Mouse (Mus musculus): ENCODE data around the gene Rnf145. TPM values are rescaled to one million over a fixed set of nuclear protein-coding genes. Genes with fewer than 3 reads are reported as not detected.

The Rnf145 gene
- polyA plus RNA-seq, 1 experiment from 2014 or later = 36.6 TPM

- no peaks in the 10 kb centered on the region for H3K4me1 ChIP-seq (ENCODE audit: control insufficient read depth, insufficient read depth, low read length)
- H3K27ac ChIP-seq (ENCODE audit: low read length) = no peak overlapping the region
- H3K36me3 ChIP-seq (ENCODE audit: control insufficient read depth, insufficient read depth, low read length) = peaks cover 4% of the 10 kb centered on the region; the same call in 1 of the 2 replicates
- H3K4me3 ChIP-seq (ENCODE audit: low read length) = no peak overlapping the region
- WGBS = 66% methylated on average over 8 of the region's 8 CpGs
- H3K9me3 ChIP-seq (ENCODE audit: control insufficient read depth, low read length) = no peaks in the 10 kb centered on the region
- H3K9ac ChIP-seq (ENCODE audit: low read depth, low read length) = no peak overlapping the region
- ATAC-seq = no peak
- no peak overlapping the region for H3K4me2 ChIP-seq (ENCODE audit: low read depth, low read length)
- H3K27me3 ChIP-seq (replicated peaks; ENCODE audit: control insufficient read depth, insufficient read depth, low read length) = no peaks in the 10 kb centered on the region
Measured at GRCm38 (mm10) chr11:44530382-44530781, 11.6 kb downstream of the Rnf145 start.

- ATAC-seq = no peak
- no peaks in the 10 kb centered on the region for H3K4me1 ChIP-seq (ENCODE audit: control insufficient read depth, insufficient read depth, low read length)
- no peaks in the 10 kb centered on the region for H3K9me3 ChIP-seq (ENCODE audit: control insufficient read depth, low read length)
- H3K27ac ChIP-seq (ENCODE audit: low read length) = no peak overlapping the region
- no peak overlapping the region for H3K9ac ChIP-seq (ENCODE audit: low read depth, low read length)
- no peak overlapping the region for H3K4me2 ChIP-seq (ENCODE audit: low read depth, low read length)
- no peak overlapping the region for H3K4me3 ChIP-seq (ENCODE audit: low read length)
- peaks cover 4% of the 10 kb centered on the region; the same call in 1 of the 2 replicates for H3K36me3 ChIP-seq (ENCODE audit: control insufficient read depth, insufficient read depth, low read length)
- H3K27me3 ChIP-seq (replicated peaks; ENCODE audit: control insufficient read depth, insufficient read depth, low read length) = no peaks in the 10 kb centered on the region
- WGBS = 83% methylated on average over 11 of the region's 11 CpGs
Measured at GRCm38 (mm10) chr11:44530867-44531266, 12.1 kb downstream of the Rnf145 start.

GRCm38 (mm10) chr11:44531617-44532016 is 12.9 kb downstream of the Rnf145 start:
- Histone ChIP-seq H3K4me2 (ENCODE audit: low read depth, low read length) (no peak overlapping the region), H3K36me3 (ENCODE audit: control insufficient read depth, insufficient read depth, low read length) (peaks cover 4% of the 10 kb centered on the region; the same call in 1 of the 2 replicates), H3K9me3 (ENCODE audit: control insufficient read depth, low read length) (no peaks in the 10 kb centered on the region), H3K4me1 (ENCODE audit: control insufficient read depth, insufficient read depth, low read length) (no peaks in the 10 kb centered on the region), H3K4me3 (ENCODE audit: low read length) (no peak overlapping the region), H3K27ac (ENCODE audit: low read length) (no peak overlapping the region), H3K27me3 (replicated peaks; ENCODE audit: control insufficient read depth, insufficient read depth, low read length) (no peaks in the 10 kb centered on the region), H3K9ac (ENCODE audit: low read depth, low read length) (no peak overlapping the region)
- no peak for ATAC-seq
- 75% methylated on average over 4 of the region's 4 CpGs for WGBS

GRCm38 (mm10) chr11:44532846-44533781 is 14.3 kb downstream of the Rnf145 start:
- peaks cover 9% of the 10 kb centered on the region; the same call in 1 of the 2 replicates for H3K36me3 ChIP-seq (ENCODE audit: control insufficient read depth, insufficient read depth, low read length)
- 93% methylated on average over 17 of the region's 17 CpGs for WGBS
- no peaks in the 10 kb centered on the region for H3K27me3 ChIP-seq (replicated peaks; ENCODE audit: control insufficient read depth, insufficient read depth, low read length)
- no peak overlapping the region for H3K4me2 ChIP-seq (ENCODE audit: low read depth, low read length)
- H3K4me3 ChIP-seq (ENCODE audit: low read length) = no peak overlapping the region
- H3K4me1 ChIP-seq (ENCODE audit: control insufficient read depth, insufficient read depth, low read length) = no peaks in the 10 kb centered on the region
- no peak overlapping the region for H3K27ac ChIP-seq (ENCODE audit: low read length)
- H3K9me3 ChIP-seq (ENCODE audit: control insufficient read depth, low read length) = no peaks in the 10 kb centered on the region
- ATAC-seq = no peak
- H3K9ac ChIP-seq (ENCODE audit: low read depth, low read length) = no peak overlapping the region

GRCm38 (mm10) chr11:44534999-44535750 is 16.4 kb downstream of the Rnf145 start:
- H3K27me3 ChIP-seq (replicated peaks; ENCODE audit: control insufficient read depth, insufficient read depth, low read length) = no peaks in the 10 kb centered on the region
- WGBS = 86% methylated on average over 12 of the region's 12 CpGs
- no peaks in the 10 kb centered on the region for H3K9me3 ChIP-seq (ENCODE audit: control insufficient read depth, low read length)
- no peak overlapping the region for H3K9ac ChIP-seq (ENCODE audit: low read depth, low read length)
- H3K36me3 ChIP-seq (ENCODE audit: control insufficient read depth, insufficient read depth, low read length) = peaks cover 9% of the 10 kb centered on the region; the same call in 1 of the 2 replicates
- no peaks in the 10 kb centered on the region for H3K4me1 ChIP-seq (ENCODE audit: control insufficient read depth, insufficient read depth, low read length)
- H3K4me2 ChIP-seq (ENCODE audit: low read depth, low read length) = no peak overlapping the region
- ATAC-seq = no peak
- H3K27ac ChIP-seq (ENCODE audit: low read length) = no peak overlapping the region
- no peak overlapping the region for H3K4me3 ChIP-seq (ENCODE audit: low read length)

GRCm38 (mm10) chr11:44537403-44537802 is 18.6 kb downstream of the Rnf145 start:
- H3K9ac ChIP-seq (ENCODE audit: low read depth, low read length) = no peak overlapping the region
- 0 out of 2 replicates have a peak, but pooled peaks cover 2% of the 10 kb centered on the region for H3K4me1 ChIP-seq (ENCODE audit: control insufficient read depth, insufficient read depth, low read length)
- no peak for ATAC-seq
- 91% methylated on average over 7 of the region's 7 CpGs for WGBS
- no peak overlapping the region for H3K4me2 ChIP-seq (ENCODE audit: low read depth, low read length)
- no peaks in the 10 kb centered on the region for H3K27me3 ChIP-seq (replicated peaks; ENCODE audit: control insufficient read depth, insufficient read depth, low read length)
- no peak overlapping the region for H3K4me3 ChIP-seq (ENCODE audit: low read length)
- no peaks in the 10 kb centered on the region for H3K9me3 ChIP-seq (ENCODE audit: control insufficient read depth, low read length)
- H3K36me3 ChIP-seq (ENCODE audit: control insufficient read depth, insufficient read depth, low read length) = 0 out of 2 replicates have a peak, but pooled peaks cover 4% of the 10 kb centered on the region
- H3K27ac ChIP-seq (ENCODE audit: low read length) = no peak overlapping the region

- Histone ChIP-seq H3K9ac (ENCODE audit: low read depth, low read length) (no peak overlapping the region), H3K27ac (ENCODE audit: low read length) (no peak overlapping the region), H3K4me3 (ENCODE audit: low read length) (no peak overlapping the region), H3K4me2 (ENCODE audit: low read depth, low read length) (no peak overlapping the region), H3K27me3 (replicated peaks; ENCODE audit: control insufficient read depth, insufficient read depth, low read length) (no peaks in the 10 kb centered on the region), H3K4me1 (ENCODE audit: control insufficient read depth, insufficient read depth, low read length) (0 out of 2 replicates have a peak, but pooled peaks cover 2% of the 10 kb centered on the region), H3K36me3 (ENCODE audit: control insufficient read depth, insufficient read depth, low read length) (0 out of 2 replicates have a peak, but pooled peaks cover 4% of the 10 kb centered on the region), H3K9me3 (ENCODE audit: control insufficient read depth, low read length) (no peaks in the 10 kb centered on the region)
- no peak for ATAC-seq
- WGBS = 88% methylated on average over 3 of the region's 3 CpGs
Measured at GRCm38 (mm10) chr11:44538101-44538500, 19.3 kb downstream of the Rnf145 start.

- ATAC-seq = no peak
Measured at GRCm38 (mm10) chr11:44538501-44539290, 19.9 kb downstream of the Rnf145 start.

More at GRCm38 (mm10) chr11:44538501-44539290, 19.9 kb downstream of the Rnf145 start:
- Histone ChIP-seq H3K36me3 (ENCODE audit: control insufficient read depth, insufficient read depth, low read length) (0 out of 2 replicates have a peak, but pooled peaks cover 4% of the 10 kb centered on the region), H3K4me3 (ENCODE audit: low read length) (no peak overlapping the region), H3K4me2 (ENCODE audit: low read depth, low read length) (no peak overlapping the region), H3K9me3 (ENCODE audit: control insufficient read depth, low read length) (no peaks in the 10 kb centered on the region), H3K27me3 (replicated peaks; ENCODE audit: control insufficient read depth, insufficient read depth, low read length) (no peaks in the 10 kb centered on the region), H3K27ac (ENCODE audit: low read length) (no peak overlapping the region), H3K9ac (ENCODE audit: low read depth, low read length) (no peak overlapping the region), H3K4me1 (ENCODE audit: control insufficient read depth, insufficient read depth, low read length) (0 out of 2 replicates have a peak, but pooled peaks cover 2% of the 10 kb centered on the region)
- 76% methylated on average over 10 of the region's 10 CpGs for WGBS
